Mouse (Mus musculus): Measurements from ENCODE around the gene Usp29.

GRCm38 (mm10) chr7:6816706-6817376 is 86.5 kb downstream of the Usp29 start:
- no peak for TF ChIP-seq CTCF (IDR thresholded peaks at IDR 0.05; ENCODE audit: borderline replicate concordance, insufficient read depth, low read depth, low read length)
- TF ChIP-seq POLR2A (IDR thresholded peaks at IDR 0.05; ENCODE audit: borderline replicate concordance, insufficient read depth, low read length) = no peak

Data from cerebellum, adult 2 months (tissue).